Comparison of ENCODE assay signal across 17 mouse cellular contexts in genomic region chr4:154693348-154694015, GRCm38 (mm10). TPM values are rescaled to one million over a fixed set of nuclear protein-coding genes. Genes with fewer than 3 reads are reported as not detected.
DNase-seq lines count a peak whose midpoint lies in the region; ATAC-seq and TF ChIP-seq lines count a peak whose summit lies in the region.
"Had no signal": no experiment of that assay in that cellular context is flagged by ENCODE, and none has a peak within 500 bp of the region (broad histone marks: within the 10 kb centered on the region; RNA-seq: fewer than 3 reads in every experiment).

No protein-coding gene starts in this region.

- no peaks in the 10 kb centered on the region for H3K9me3 ChIP-seq in embryonic facial prominence, embryonic 13.5 days
- H3K9me3 ChIP-seq in limb, embryonic 14.5 days (ENCODE audit: control insufficient read depth, low read length), result no peaks in the 10 kb centered on the region
- no peaks in the 10 kb centered on the region for H3K9me3 ChIP-seq in midbrain, embryonic 10.5 days (replicated peaks)
- H3K9me3 ChIP-seq: heart, embryonic 12.5 days; lung, embryonic 15.5 days had no signal

- WGBS in embryonic facial prominence, embryonic 13.5 days, result 28% methylated on average over 20 of the region's 20 CpGs
- WGBS in limb, embryonic 14.5 days, result 21% methylated on average over 20 of the region's 20 CpGs
- 85% methylated on average over 20 of the region's 20 CpGs for WGBS in midbrain, embryonic 10.5 days

- H3K27me3 ChIP-seq in embryonic facial prominence, embryonic 13.5 days, result peaks cover 8% of the 10 kb centered on the region
- H3K27me3 ChIP-seq in limb, embryonic 14.5 days (ENCODE audit: control insufficient read depth, insufficient read depth, low read length), result no peaks in the 10 kb centered on the region
- 0 out of 2 replicates have a peak, but pooled peaks cover 3% of the 10 kb centered on the region for H3K27me3 ChIP-seq in midbrain, embryonic 10.5 days (ENCODE audit: low read depth, poor library complexity, severe bottlenecking)
- H3K27me3 ChIP-seq: lung, embryonic 15.5 days had no signal

- peak overlapping the region; percentile 18; the same call in 1 of the 2 replicates for H3K27ac ChIP-seq in embryonic facial prominence, embryonic 13.5 days
- peak overlapping the region; percentile 58 for H3K27ac ChIP-seq in limb, embryonic 14.5 days (replicated peaks; ENCODE audit: low read depth, low read length)
- H3K27ac ChIP-seq in midbrain, embryonic 10.5 days (replicated peaks), result no peak overlapping the region
- H3K27ac ChIP-seq: lung, embryonic 15.5 days had no signal

- no peak overlapping the region for H3K9ac ChIP-seq in embryonic facial prominence, embryonic 13.5 days
- H3K9ac ChIP-seq in limb, embryonic 14.5 days (ENCODE audit: low read depth, low read length, severe bottlenecking), result no peak overlapping the region
- H3K9ac ChIP-seq: heart, embryonic 12.5 days; lung, embryonic 15.5 days had no signal

- peaks cover 17% of the 10 kb centered on the region for H3K4me1 ChIP-seq in embryonic facial prominence, embryonic 13.5 days
- H3K4me1 ChIP-seq in limb, embryonic 14.5 days (ENCODE audit: control insufficient read depth, insufficient read depth, low read length), result peaks cover 36% of the 10 kb centered on the region
- H3K4me1 ChIP-seq in midbrain, embryonic 10.5 days, result peaks cover 17% of the 10 kb centered on the region
- H3K4me1 ChIP-seq: lung, embryonic 15.5 days had no signal

- no peak overlapping the region for H3K4me3 ChIP-seq in embryonic facial prominence, embryonic 13.5 days
- no peak overlapping the region for H3K4me3 ChIP-seq in limb, embryonic 14.5 days (replicated peaks; ENCODE audit: low read length)
- H3K4me3 ChIP-seq in midbrain, embryonic 10.5 days, result no peak overlapping the region
- H3K4me3 ChIP-seq: heart, embryonic 12.5 days; lung, embryonic 15.5 days had no signal

- TF ChIP-seq POLR2A in limb, embryonic 14.5 days (IDR thresholded peaks at IDR 0.05; ENCODE audit: borderline replicate concordance, extremely low read depth, insufficient read depth, insufficient read length), result no peak

- no peaks in the 10 kb centered on the region for H3K36me3 ChIP-seq in embryonic facial prominence, embryonic 13.5 days
- no peaks in the 10 kb centered on the region for H3K36me3 ChIP-seq in limb, embryonic 14.5 days (ENCODE audit: control insufficient read depth, insufficient read depth, low read length)
- H3K36me3 ChIP-seq in midbrain, embryonic 10.5 days, result no peaks in the 10 kb centered on the region
- H3K36me3 ChIP-seq: heart, embryonic 12.5 days; lung, embryonic 15.5 days had no signal

- H3K4me2 ChIP-seq in embryonic facial prominence, embryonic 13.5 days, result no peak overlapping the region; the same call in 1 of the 2 replicates
- H3K4me2 ChIP-seq in limb, embryonic 14.5 days (replicated peaks; ENCODE audit: low read depth, low read length, severe bottlenecking), result no peak overlapping the region
- H3K4me2 ChIP-seq: heart, embryonic 12.5 days; liver, embryonic 11.5 days; lung, embryonic 15.5 days had no signal

- no peak for ATAC-seq in embryonic facial prominence, embryonic 13.5 days (ENCODE audit: insufficient number of reproducible peaks, insufficient read depth, low FRiP score, low TSS enrichment, low read depth)
- ATAC-seq in limb, embryonic 14.5 days (ENCODE audit: low FRiP score, low read depth), result peak; percentile 42
- no peak for ATAC-seq in CD4-positive, CD25-positive, alpha-beta regulatory T cell, adult 4 months

- peak; percentile 59 for DNase-seq in heart, adult 11 months
- no peak for DNase-seq in heart, adult 9 months (ENCODE audit: low spot score in 2 of 2)
- DNase-seq in R1 (ENCODE audit: low read depth, low spot score), result peak; percentile 31
- no peak for DNase-seq in limb, embryonic 14.5 days (ENCODE audit: low spot score)
- DNase-seq in thymus, postnatal 25 days, result no peak
- no peak for DNase-seq in midbrain, embryonic 10.5 days (ENCODE audit: low spot score)
- DNase-seq: adrenal gland, postnatal 14 days; gastrocnemius, postnatal 25 days; kidney, adult 18-20 months had no signal

RNA-seq across cellular contexts. Expression of gene Actrt2, which starts 25.8 kb away (rescaled TPM):
- not detected in 2 replicates for polyA plus RNA-seq in embryonic facial prominence, embryonic 13.5 days (2015; fragmentation: Nextera tagmentation; extraction: Ambion mirVana)
- polyA plus RNA-seq in limb, embryonic 14.5 days (2012; rRNA removed), result not detected in 2 replicates
- not detected in 2 replicates for polyA plus RNA-seq in limb, embryonic 14.5 days (2014; fragmentation: Nextera tagmentation; extraction: Ambion mirVana)
- not detected in 2 replicates for polyA plus RNA-seq in midbrain, embryonic 10.5 days (2016; fragmentation: Nextera tagmentation; extraction: Ambion mirVana)
- not detected for polyA plus RNA-seq in CD4-positive, CD25-positive, alpha-beta regulatory T cell, adult 4 months (2017; shearing (Covaris generic))
- polyA plus RNA-seq: heart, embryonic 12.5 days; large intestine, adult 2 months; liver, embryonic 11.5 days; lung, embryonic 15.5 days; small intestine, adult 2 months; urinary bladder, adult 2 months had no signal

RNA-seq across cellular contexts. Expression of gene Prdm16, which starts 56.8 kb away (rescaled TPM):
- 39.0 and 46.0 TPM in 2 replicates for polyA plus RNA-seq in embryonic facial prominence, embryonic 13.5 days (2015; fragmentation: Nextera tagmentation; extraction: Ambion mirVana)
- polyA plus RNA-seq in limb, embryonic 14.5 days (2012; rRNA removed), result 11.7 and 15.3 TPM in 2 replicates
- polyA plus RNA-seq in limb, embryonic 14.5 days (2014; fragmentation: Nextera tagmentation; extraction: Ambion mirVana), result 25.6 and 40.0 TPM in 2 replicates
- 12.5 and 14.1 TPM in 2 replicates for polyA plus RNA-seq in midbrain, embryonic 10.5 days (2016; fragmentation: Nextera tagmentation; extraction: Ambion mirVana)
- 1 to 10 TPM; 2.2 to 2.7 TPM for polyA plus RNA-seq in CD4-positive, CD25-positive, alpha-beta regulatory T cell, adult 4 months (2017; shearing (Covaris generic))

Comparison
In these comparisons a context has a peak if more than half of its experiments do, and no peak if none do; other contexts are left out.
1. DNase-seq: peak in heart, adult 11 months (single experiment) and R1 (single experiment); none in heart, adult 9 months (0 of 2), limb, embryonic 14.5 days (single experiment), thymus, postnatal 25 days (single experiment) and midbrain, embryonic 10.5 days (single experiment).